Mouse (Mus musculus): ENCODE data around the gene Nop10. TPM values are rescaled to one million over a fixed set of nuclear protein-coding genes. Genes with fewer than 3 reads are reported as not detected.

Gene Nop10
- polyA plus RNA-seq (2015; fragmentation: Nextera tagmentation; extraction: Ambion mirVana), result 196 and 214 TPM in 2 replicates

DNA sequence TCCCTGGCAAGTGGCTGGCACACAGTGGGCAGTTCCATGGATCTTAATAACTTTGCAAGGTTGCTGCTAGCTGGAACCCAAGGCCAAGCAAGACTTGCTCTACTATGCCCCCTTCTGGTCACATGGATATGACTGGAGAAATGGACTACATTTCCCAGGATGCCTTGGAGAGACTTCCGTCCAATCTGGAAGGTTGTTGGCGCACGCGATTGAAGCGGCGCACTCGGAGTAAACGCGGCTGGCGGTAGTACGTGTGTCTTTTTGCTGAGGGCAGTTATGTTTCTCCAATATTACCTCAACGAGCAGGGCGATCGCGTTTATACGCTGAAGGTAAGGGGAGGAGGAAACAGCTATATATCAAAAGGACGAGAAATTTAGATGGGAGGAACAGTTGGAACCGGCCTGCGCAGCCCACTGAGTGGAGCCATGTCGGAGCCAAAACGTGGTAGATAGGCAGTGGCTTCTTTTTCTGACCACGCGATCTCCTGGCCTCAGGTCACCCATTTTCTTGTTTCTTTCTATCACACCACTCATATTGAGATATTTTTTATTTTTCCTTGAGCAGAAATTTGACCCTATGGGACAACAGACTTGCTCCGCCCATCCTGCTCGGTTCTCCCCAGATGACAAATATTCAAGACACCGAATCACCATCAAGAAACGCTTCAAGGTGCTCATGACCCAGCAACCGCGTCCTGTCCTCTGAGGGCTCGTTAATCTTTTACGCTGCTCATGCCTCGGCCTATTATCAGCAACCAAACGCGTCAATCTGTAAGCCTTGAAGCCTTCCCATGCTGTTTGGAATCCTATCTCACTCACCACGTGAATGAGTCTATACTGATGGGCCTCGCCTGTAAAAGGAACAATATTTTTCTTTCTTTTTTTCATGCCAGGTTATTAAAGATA lies at the start of gene Nop10:
TSS of gene Nop10 (plus strand) at position 179 of the 906 bp plus-strand sequence.
- Histone ChIP-seq H3K36me3 (no peaks in the 10 kb centered on the region), H3K4me1 (peaks cover 24% of the 10 kb centered on the region), H3K4me2 (peak within 1 kb of the TSS; percentile 77), H3K9me3 (no peaks in the 10 kb centered on the region), H3K4me3 (peak within 1 kb of the TSS; percentile 66), H3K27ac (peak within 1 kb of the TSS; percentile 51; the same call in 1 of the 2 replicates), H3K9ac (peak within 1 kb of the TSS; percentile 75), H3K27me3 (no peaks in the 10 kb centered on the region)
- ATAC-seq (ENCODE audit: insufficient number of reproducible peaks, insufficient read depth, low FRiP score, low TSS enrichment, low read depth), result peak; percentile 41; the same call in 1 of the 2 replicates
- under 1% methylated on average over 36 of the region's 36 CpGs for WGBS

DNA sequence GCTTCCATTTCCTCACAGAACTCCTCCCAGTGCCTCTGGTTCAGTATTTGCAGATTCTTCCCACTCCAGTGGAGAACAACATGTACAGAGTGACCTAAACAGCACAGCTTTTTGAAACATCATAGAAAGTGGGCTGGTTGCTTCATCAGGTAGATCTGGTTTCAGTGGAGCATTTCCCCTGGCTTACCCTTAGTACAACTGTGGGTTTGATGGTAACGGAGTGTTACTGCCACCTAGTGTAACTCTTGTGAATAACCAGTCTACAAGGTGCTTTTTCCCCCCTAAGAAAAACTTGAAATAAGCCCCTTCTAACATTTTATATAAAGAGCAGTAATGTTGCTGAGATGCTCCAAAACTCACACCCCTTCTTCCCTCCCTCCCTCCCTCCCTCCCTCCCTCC lies 45.7 kb upstream of the Nop10 start:
- Histone ChIP-seq H3K4me1 (no peaks in the 10 kb centered on the region), H3K4me3 (no peak overlapping the region), H3K4me2 (no peak overlapping the region), H3K27me3 (no peaks in the 10 kb centered on the region), H3K9ac (no peak overlapping the region), H3K36me3 (no peaks in the 10 kb centered on the region), H3K27ac (no peak overlapping the region), H3K9me3 (no peaks in the 10 kb centered on the region)
- ATAC-seq (ENCODE audit: insufficient number of reproducible peaks, insufficient read depth, low FRiP score, low TSS enrichment, low read depth), result no peak
- WGBS, result 7% methylated on average over 1 of the region's 1 CpGs

DNA sequence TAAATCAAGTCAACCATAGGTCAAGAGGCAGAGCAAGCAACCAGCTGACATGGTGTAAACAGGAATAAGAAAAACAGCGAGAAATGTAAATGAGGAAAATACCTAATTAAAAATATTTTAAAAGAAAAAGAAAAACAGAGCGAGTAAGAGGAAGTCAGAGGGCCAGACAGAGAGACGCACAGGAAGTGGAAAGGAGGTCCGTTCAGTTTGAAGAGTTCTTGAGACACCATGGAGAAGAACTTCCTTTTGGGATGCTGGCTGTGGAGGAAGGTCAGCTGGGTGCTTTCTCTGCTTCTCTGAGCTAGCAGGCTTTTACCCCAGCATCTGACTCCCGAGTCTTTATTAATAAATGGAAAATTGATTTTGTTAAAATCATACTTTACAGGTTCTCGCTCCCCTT lies 44.1 kb upstream of the Nop10 start:
- no peak overlapping the region for H3K4me3 ChIP-seq
- H3K9ac ChIP-seq, result no peak overlapping the region
- ATAC-seq (ENCODE audit: insufficient number of reproducible peaks, insufficient read depth, low FRiP score, low TSS enrichment, low read depth), result no peak

DNA sequence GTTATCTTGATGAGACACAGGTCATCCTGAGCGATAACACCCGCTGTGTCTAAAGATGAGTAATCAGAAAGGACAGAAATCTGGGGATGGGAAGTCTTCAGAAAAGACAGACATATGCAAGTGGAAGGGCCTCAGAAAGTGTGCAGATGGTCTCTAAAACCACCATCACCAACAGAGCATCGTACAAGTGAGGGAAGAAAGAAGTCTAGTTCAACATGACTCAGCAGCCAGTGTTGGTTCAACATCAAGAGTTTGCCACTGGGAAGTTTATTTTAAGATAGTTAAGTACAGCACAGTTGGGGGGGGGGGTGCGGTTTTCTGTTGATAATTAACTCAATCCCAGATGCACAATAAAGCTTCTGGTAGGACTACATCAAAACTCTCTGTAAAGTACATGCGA lies 40.8 kb upstream of the Nop10 start:
- Histone ChIP-seq H3K4me1 (no peaks in the 10 kb centered on the region), H3K27me3 (no peaks in the 10 kb centered on the region), H3K4me3 (no peak overlapping the region), H3K4me2 (no peak overlapping the region), H3K9me3 (no peaks in the 10 kb centered on the region), H3K36me3 (no peaks in the 10 kb centered on the region), H3K27ac (no peak overlapping the region), H3K9ac (no peak overlapping the region)
- ATAC-seq (ENCODE audit: insufficient number of reproducible peaks, insufficient read depth, low FRiP score, low TSS enrichment, low read depth), result no peak
- WGBS, result 87% methylated on average over 5 of the region's 5 CpGs

More for the DNA sequence above, 44.1 kb upstream of the Nop10 start:
- Histone ChIP-seq H3K9me3 (no peaks in the 10 kb centered on the region), H3K36me3 (no peaks in the 10 kb centered on the region), H3K4me1 (no peaks in the 10 kb centered on the region), H3K4me2 (no peak overlapping the region), H3K27ac (no peak overlapping the region), H3K27me3 (no peaks in the 10 kb centered on the region)
- WGBS, result 77% methylated on average over 6 of the region's 6 CpGs

DNA sequence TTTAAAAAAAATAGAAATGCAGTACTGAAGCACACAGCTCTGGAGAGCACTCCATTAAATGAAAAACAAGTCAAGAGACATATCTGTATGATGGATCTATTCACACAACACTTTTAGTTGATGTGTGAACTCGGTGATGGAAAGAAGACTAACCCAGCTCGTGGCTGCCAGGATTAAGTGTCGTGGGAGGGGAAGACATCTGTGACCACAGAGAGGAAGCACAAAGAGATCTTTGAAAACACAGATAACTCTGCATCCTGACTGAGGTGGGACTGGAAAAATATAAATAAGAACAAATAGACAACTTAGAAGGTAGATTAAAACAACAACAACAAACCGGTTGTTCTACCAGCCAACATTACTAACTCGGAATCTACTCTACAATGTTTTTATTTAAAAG lies 39.1 kb upstream of the Nop10 start:
- H3K4me2 ChIP-seq, result no peak overlapping the region
- no peaks in the 10 kb centered on the region for H3K27me3 ChIP-seq
- H3K27ac ChIP-seq, result no peak overlapping the region
- H3K4me3 ChIP-seq, result no peak overlapping the region
- no peaks in the 10 kb centered on the region for H3K4me1 ChIP-seq
- no peak for ATAC-seq (ENCODE audit: insufficient number of reproducible peaks, insufficient read depth, low FRiP score, low TSS enrichment, low read depth)
- 73% methylated on average over 5 of the region's 5 CpGs for WGBS
- H3K9ac ChIP-seq, result no peak overlapping the region
- no peaks in the 10 kb centered on the region for H3K9me3 ChIP-seq
- no peaks in the 10 kb centered on the region for H3K36me3 ChIP-seq

DNA sequence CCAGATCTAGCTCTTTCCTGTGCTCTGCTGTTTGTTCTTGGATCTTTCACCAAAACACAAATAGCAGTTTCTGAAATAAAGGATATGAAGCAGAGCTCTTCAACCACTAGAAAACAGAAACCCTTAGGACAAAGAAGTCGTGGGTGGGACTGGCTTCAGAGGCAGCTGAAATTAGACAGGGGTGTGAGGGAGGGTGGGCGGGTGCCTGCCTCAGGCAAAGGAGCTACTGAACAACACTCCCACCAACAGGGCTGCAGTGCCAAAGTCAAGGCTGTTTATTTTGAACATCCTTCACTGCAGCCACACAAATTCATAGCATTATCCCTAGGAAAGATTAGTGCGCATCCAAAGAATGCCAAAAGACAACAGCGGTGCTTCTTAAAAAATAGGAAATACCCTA lies 37.4 kb upstream of the Nop10 start:
- 50% methylated on average over 4 of the region's 4 CpGs for WGBS
- H3K4me1 ChIP-seq, result no peaks in the 10 kb centered on the region
- no peak for ATAC-seq (ENCODE audit: insufficient number of reproducible peaks, insufficient read depth, low FRiP score, low TSS enrichment, low read depth)

DNA sequence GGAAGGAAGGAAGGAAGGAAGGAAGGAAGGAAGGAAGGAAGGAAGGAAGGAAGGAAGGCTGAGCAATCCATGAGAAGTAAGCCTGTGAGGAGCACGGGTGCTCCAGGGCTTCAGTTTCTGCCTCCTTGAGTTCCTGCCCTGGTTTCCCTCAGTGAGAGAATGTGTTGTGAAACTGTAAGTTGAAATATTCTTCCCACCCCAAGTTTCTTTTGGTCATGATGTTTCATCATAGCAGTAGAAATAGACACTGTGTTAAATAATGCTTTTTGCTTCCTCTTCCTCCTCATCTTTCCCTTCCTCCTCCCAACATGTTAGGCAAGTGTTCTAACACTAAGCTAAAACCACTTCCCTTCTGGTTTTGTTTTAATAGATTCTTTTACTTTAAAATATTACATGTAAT lies 29.1 kb upstream of the Nop10 start:
- Histone ChIP-seq H3K4me2 (no peak overlapping the region), H3K4me1 (no peaks in the 10 kb centered on the region), H3K9ac (no peak overlapping the region), H3K36me3 (no peaks in the 10 kb centered on the region), H3K9me3 (no peaks in the 10 kb centered on the region), H3K27me3 (no peaks in the 10 kb centered on the region), H3K4me3 (no peak overlapping the region), H3K27ac (no peak overlapping the region)
- no peak for ATAC-seq (ENCODE audit: insufficient number of reproducible peaks, insufficient read depth, low FRiP score, low TSS enrichment, low read depth)
- WGBS, result 83% methylated on average over 1 of the region's 1 CpGs

More for the DNA sequence above, 37.4 kb upstream of the Nop10 start:
- no peaks in the 10 kb centered on the region for H3K36me3 ChIP-seq
- no peaks in the 10 kb centered on the region for H3K27me3 ChIP-seq
- no peak overlapping the region for H3K4me2 ChIP-seq
- H3K4me3 ChIP-seq, result no peak overlapping the region
- no peak overlapping the region for H3K27ac ChIP-seq
- H3K9me3 ChIP-seq, result no peaks in the 10 kb centered on the region
- H3K9ac ChIP-seq, result no peak overlapping the region

DNA sequence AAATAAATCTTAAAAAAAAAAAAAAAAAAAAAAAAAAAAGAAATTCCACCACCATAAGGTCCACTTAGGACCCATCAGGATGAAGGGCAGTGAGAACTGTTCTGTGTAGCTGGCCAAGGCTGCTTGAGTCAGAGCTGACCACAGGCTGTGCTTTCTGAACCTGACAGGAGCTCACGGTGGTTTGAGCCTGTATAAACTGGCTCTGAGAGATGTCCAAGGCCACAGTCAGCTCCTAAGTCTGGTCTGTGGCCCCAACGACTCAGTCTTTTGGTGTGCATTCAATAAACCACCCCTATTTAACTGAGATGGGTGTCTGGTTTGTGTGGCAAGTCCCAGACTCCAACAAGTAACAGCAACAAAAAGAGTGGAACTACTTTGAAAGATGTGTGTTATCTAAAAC lies 25.1 kb upstream of the Nop10 start:
- Histone ChIP-seq H3K27me3 (no peaks in the 10 kb centered on the region), H3K9ac (no peak overlapping the region), H3K9me3 (no peaks in the 10 kb centered on the region), H3K27ac (no peak overlapping the region), H3K4me3 (no peak overlapping the region), H3K4me1 (peaks cover 12% of the 10 kb centered on the region; the same call in 1 of the 2 replicates), H3K4me2 (no peak overlapping the region), H3K36me3 (no peaks in the 10 kb centered on the region)
- no peak for ATAC-seq (ENCODE audit: insufficient number of reproducible peaks, insufficient read depth, low FRiP score, low TSS enrichment, low read depth)
- WGBS, result 78% methylated on average over 2 of the region's 2 CpGs

DNA sequence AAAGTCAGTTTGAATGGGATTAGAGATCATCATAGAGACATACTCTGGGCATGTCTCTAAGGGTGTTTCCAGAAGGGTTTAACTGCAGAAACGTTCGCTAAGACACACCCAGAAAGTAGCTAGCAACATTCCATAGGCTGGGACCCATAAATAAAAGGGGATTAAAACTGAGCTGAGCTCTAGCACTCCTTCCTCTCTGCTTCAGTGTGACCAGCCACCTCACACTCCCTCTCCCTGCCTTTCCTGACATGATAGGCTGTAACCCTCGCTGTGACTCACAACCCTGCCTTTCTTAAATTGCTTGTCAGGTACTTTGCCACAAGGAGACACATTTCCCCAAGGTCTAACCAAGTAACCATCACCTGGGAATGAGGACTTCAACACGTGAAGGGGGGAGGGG lies 23.7 kb upstream of the Nop10 start:
- H3K9me3 ChIP-seq, result no peaks in the 10 kb centered on the region
- no peak overlapping the region for H3K9ac ChIP-seq
- H3K4me1 ChIP-seq, result peaks cover 14% of the 10 kb centered on the region; the same call in 1 of the 2 replicates
- ATAC-seq (ENCODE audit: insufficient number of reproducible peaks, insufficient read depth, low FRiP score, low TSS enrichment, low read depth), result no peak
- no peak overlapping the region for H3K27ac ChIP-seq
- H3K36me3 ChIP-seq, result no peaks in the 10 kb centered on the region
- 8% methylated on average over 4 of the region's 4 CpGs for WGBS
- no peak overlapping the region for H3K4me2 ChIP-seq
- no peaks in the 10 kb centered on the region for H3K27me3 ChIP-seq
- H3K4me3 ChIP-seq, result no peak overlapping the region

DNA sequence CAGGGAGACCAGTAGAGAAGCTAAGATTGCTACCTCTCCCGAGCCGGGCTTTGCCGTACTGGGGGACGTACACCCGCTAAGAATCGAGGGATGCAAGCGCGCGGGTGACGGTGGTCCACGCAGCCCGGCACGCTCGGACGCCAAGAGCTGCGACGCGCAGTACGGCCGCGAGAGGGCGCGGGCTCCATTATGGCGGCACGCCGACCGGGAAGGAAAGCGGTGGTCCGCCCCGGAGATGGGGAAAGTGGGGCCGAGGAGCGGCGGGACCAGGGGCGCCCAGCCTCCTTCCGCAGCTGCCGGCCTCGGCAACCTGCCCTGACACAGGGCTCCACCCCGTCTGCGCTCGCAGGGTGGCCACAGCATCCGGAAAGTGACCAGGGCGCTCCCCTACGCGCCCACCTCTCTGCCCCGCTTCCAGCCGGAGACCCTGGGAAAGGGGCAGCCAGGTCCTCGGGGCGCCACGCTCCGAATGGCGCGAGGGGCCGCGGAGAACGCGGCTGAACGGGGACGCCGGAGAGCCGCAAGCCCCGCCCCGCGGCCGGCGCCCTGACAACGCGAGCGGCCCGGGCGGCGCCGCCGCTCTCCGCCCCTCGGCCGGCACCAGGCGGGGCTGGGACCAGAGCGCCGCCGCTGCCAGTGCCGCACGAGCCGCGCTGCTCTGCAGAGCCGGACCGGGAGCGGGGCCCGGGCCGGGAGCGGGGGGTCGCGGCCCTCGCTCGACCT lies 22.4 kb upstream of the Nop10 start, which contains the start of gene Lpcat4:
TSS of gene Lpcat4 (plus strand) at position 257 of the 723 bp plus-strand sequence.
- Histone ChIP-seq H3K4me2 (peak within 1 kb of the TSS; percentile 89), H3K36me3 (peaks cover 4% of the 10 kb centered on the region), H3K9me3 (no peaks in the 10 kb centered on the region), H3K4me1 (peaks cover 14% of the 10 kb centered on the region; the same call in 1 of the 2 replicates), H3K27ac (peak within 1 kb of the TSS; percentile 96), H3K4me3 (peak within 1 kb of the TSS; percentile 80), H3K27me3 (no peaks in the 10 kb centered on the region), H3K9ac (peak within 1 kb of the TSS; percentile 83)
- peak; percentile 83 for ATAC-seq (ENCODE audit: insufficient number of reproducible peaks, insufficient read depth, low FRiP score, low TSS enrichment, low read depth)
- WGBS, result under 1% methylated on average over 86 of the region's 94 CpGs

DNA sequence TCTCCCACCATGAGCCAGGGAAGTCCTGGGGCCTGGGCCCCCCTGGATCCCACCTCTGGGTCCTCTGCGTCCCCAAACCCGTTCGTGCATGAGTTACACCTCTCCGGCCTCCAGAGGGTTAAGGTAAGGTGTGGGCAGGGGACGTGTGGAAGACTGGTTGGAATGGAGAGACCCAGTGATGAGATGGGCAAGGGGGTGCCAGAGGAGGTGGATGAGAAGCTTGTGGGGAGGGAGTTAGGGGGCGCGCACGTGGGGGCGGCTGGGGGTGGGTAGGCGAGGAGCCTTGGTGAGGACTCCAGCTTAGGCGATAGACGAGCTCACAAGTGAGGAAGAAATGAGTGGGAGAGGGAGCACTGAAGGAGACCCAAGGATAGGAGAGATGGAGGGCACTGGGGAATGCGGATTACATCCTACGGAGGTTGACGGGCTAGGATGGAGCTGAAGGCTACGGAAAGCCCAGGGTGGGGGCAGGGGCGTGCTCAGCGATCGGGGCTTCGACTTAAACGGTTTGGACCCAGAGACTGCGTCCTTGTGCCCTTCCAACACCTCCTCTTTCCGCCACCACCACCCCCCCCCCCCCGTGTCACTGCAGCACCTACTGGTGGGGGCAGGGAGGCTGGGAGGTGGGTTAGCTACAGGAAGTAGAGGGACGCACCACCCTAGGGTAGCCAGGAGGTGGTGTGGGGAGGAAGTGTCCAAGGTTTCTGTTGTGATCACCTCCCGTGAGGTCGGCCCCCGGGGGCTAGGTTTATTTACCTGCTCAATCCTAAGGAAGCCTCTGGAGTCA lies 21.6 kb upstream of the Nop10 start:
- Histone ChIP-seq H3K9me3 (no peaks in the 10 kb centered on the region), H3K4me1 (peaks cover 14% of the 10 kb centered on the region; the same call in 1 of the 2 replicates), H3K4me3 (peak overlapping the region; percentile 80), H3K27me3 (no peaks in the 10 kb centered on the region), H3K4me2 (peak overlapping the region; percentile 89), H3K36me3 (peaks cover 6% of the 10 kb centered on the region), H3K27ac (peak overlapping the region; percentile 96), H3K9ac (peak overlapping the region; percentile 83)
- ATAC-seq (ENCODE audit: insufficient number of reproducible peaks, insufficient read depth, low FRiP score, low TSS enrichment, low read depth), result no peak; the same call in 1 of the 2 replicates
- WGBS, result 1% methylated on average over 27 of the region's 28 CpGs
